Mouse (Mus musculus): ENCODE results near the gene Car14. TPM values are rescaled to one million over a fixed set of nuclear protein-coding genes. Genes with fewer than 3 reads are reported as not detected.
A peak's percentile ranks its signal among the peaks of the same experiment; 100 is the strongest.

Car14 gene
- total and polyA plus RNA-seq, 3 experiments, result 0.15 to 0.38 TPM; not detected in 1

- peak overlapping the region; percentile 60 for H3K9ac ChIP-seq (ENCODE audit: control insufficient read depth, low read depth, low read length, poor library complexity, severe bottlenecking)
- H3K36me3 ChIP-seq (ENCODE audit: control insufficient read depth in 1 of 2, insufficient read depth in 2 of 2, low read length in 2 of 2), result peaks cover 0 to 2% of the 10 kb centered on the region in 2 experiments; a peak in 2 of 4 replicates
- no peaks in the 10 kb centered on the region for H3K9me3 ChIP-seq (replicated peaks; ENCODE audit: insufficient read depth, low read length)
- H3K4me3 ChIP-seq (ENCODE audit: control insufficient read depth in 1 of 2, insufficient read depth in 1 of 2, low read depth in 2 of 2, low read length in 2 of 2), result peak overlapping the region; percentile 52 to 53
- TF ChIP-seq ZKSCAN1 (IDR thresholded peaks at IDR 0.05; ENCODE audit: low read depth, low read length), result no peak
- TF ChIP-seq ETS1 (IDR thresholded peaks at IDR 0.05; ENCODE audit: low read depth, low read length), result 0 out of 2 replicates have a peak, but pooled peaks have one; percentile 21
- no peak for TF ChIP-seq TBP (IDR thresholded peaks at IDR 0.05; ENCODE audit: low read depth, low read length)
- TF ChIP-seq GATA1 (IDR thresholded peaks at IDR 0.05; ENCODE audit: low read depth, low read length), result no peak
- no peak for TF ChIP-seq KAT2A (conservative IDR thresholded peaks at IDR 0.05; ENCODE audit: low read depth, low read length)
- 0 out of 2 replicates have a peak, but pooled peaks have one; percentile 22 for TF ChIP-seq GABPA (IDR thresholded peaks at IDR 0.05; ENCODE audit: low read depth, low read length)
- no peak for TF ChIP-seq MYC (IDR thresholded peaks at IDR 0.05; ENCODE audit: low read depth, low read length)
- peak; percentile 45; the same call in 1 of the 2 replicates for TF ChIP-seq HCFC1 (IDR thresholded peaks at IDR 0.05; ENCODE audit: low read depth, low read length)
- TF ChIP-seq BHLHE40 (IDR thresholded peaks at IDR 0.05; ENCODE audit: borderline replicate concordance, low read depth, low read length), result peak; percentile 83
- peak; percentile 76 for TF ChIP-seq RAD21 (IDR thresholded peaks at IDR 0.05; ENCODE audit: low read depth, low read length)
- TF ChIP-seq NRF1 (IDR thresholded peaks at IDR 0.05; ENCODE audit: insufficient read depth, low read depth, low read length, poor library complexity, severe bottlenecking), result 0 out of 2 replicates have a peak, but pooled peaks have one; percentile 10
- TF ChIP-seq RCOR1 (IDR thresholded peaks at IDR 0.05; ENCODE audit: low read depth, low read length), result peak; percentile 39; the same call in 1 of the 2 replicates
- no peak for TF ChIP-seq MYB (IDR thresholded peaks at IDR 0.05; ENCODE audit: low read depth, low read length)
- no peak for TF ChIP-seq CHD1 (IDR thresholded peaks at IDR 0.05; ENCODE audit: low read depth, low read length)
- TF ChIP-seq USF1 (IDR thresholded peaks at IDR 0.05; ENCODE audit: low read depth, low read length), result peak; percentile 28; the same call in 1 of the 2 replicates
- TF ChIP-seq POLR2AphosphoS5 (IDR thresholded peaks at IDR 0.05; ENCODE audit: borderline replicate concordance, low read depth, low read length), result no peak
- peak; percentile 68; the same call in 1 of the 2 replicates for TF ChIP-seq SIN3A (IDR thresholded peaks at IDR 0.05; ENCODE audit: low read length)
- TF ChIP-seq POLR2AphosphoS2 (IDR thresholded peaks at IDR 0.05; ENCODE audit: low read length), result no peak
- no peak for TF ChIP-seq MEF2A (IDR thresholded peaks at IDR 0.05; ENCODE audit: extremely low read depth, insufficient replicate concordance, low read depth, low read length, poor library complexity, severe bottlenecking)
- peak; percentile 21; the same call in 1 of the 2 replicates for TF ChIP-seq TCF12 (IDR thresholded peaks at IDR 0.05; ENCODE audit: low read depth, low read length)
- no peak for TF ChIP-seq MAFK (IDR thresholded peaks at IDR 0.05; ENCODE audit: borderline replicate concordance, low read depth, low read length)
- peak; percentile 88 for TF ChIP-seq SMC3 (IDR thresholded peaks at IDR 0.05; ENCODE audit: low read depth, low read length)
- peak; percentile 67 to 96 (median 88) for TF ChIP-seq CTCF (IDR thresholded peaks at IDR 0.05 in 2 of 3, conservative IDR thresholded peaks at IDR 0.05 in 1 of 3; ENCODE audit: control insufficient read depth in 1 of 3, insufficient read depth in 1 of 3, low read depth in 2 of 3, low read length in 3 of 3, poor library complexity in 1 of 3, severe bottlenecking in 1 of 3)
- TF ChIP-seq UBTF (IDR thresholded peaks at IDR 0.05; ENCODE audit: borderline replicate concordance, insufficient read depth, low read depth, low read length), result no peak
- TF ChIP-seq CHD2 (IDR thresholded peaks at IDR 0.05; ENCODE audit: low read length), result no peak
- TF ChIP-seq NELFE (IDR thresholded peaks at IDR 0.05; ENCODE audit: low read depth, low read length), result no peak
- TF ChIP-seq ZC3H11A (IDR thresholded peaks at IDR 0.05; ENCODE audit: low read depth, low read length), result peak; percentile 84
- TF ChIP-seq USF2 (IDR thresholded peaks at IDR 0.05; ENCODE audit: borderline replicate concordance in 1 of 2, insufficient read depth in 1 of 2, low read depth in 1 of 2, low read length in 2 of 2), result no peak
- TF ChIP-seq POLR2A (IDR thresholded peaks at IDR 0.05; ENCODE audit: control insufficient read depth in 1 of 2, insufficient read depth in 1 of 2, low read depth in 1 of 2, low read length in 2 of 2, poor library complexity in 1 of 2), result no peak
- TF ChIP-seq ZNF384 (IDR thresholded peaks at IDR 0.05; ENCODE audit: low read depth, low read length), result no peak
- peaks cover 5 to 13% of the 10 kb centered on the region in 2 experiments; a peak in 3 of 4 replicates for H3K4me1 ChIP-seq (ENCODE audit: control insufficient read depth in 1 of 2, insufficient read depth in 2 of 2, low read length in 2 of 2)
- H3K79me2 ChIP-seq (ENCODE audit: control insufficient read depth, insufficient read depth, low read length, poor library complexity), result no peaks in the 10 kb centered on the region; the same call in none of the 2 replicates
- peak; percentile 92 for DNase-seq (ENCODE audit: low read depth, low spot score)
- H3K27ac ChIP-seq (ENCODE audit: control insufficient read depth, low read depth, low read length), result peak overlapping the region; percentile 38
- H3K27me3 ChIP-seq (ENCODE audit: control insufficient read depth in 1 of 2, insufficient read depth in 2 of 2, low read length in 2 of 2), result no peaks in the 10 kb centered on the region
Measured at GRCm38 (mm10) chr3:95882816-95883425, 21.6 kb downstream of the Car14 start.

Data from MEL (cell line).